ENCODE assay signal across 12 mouse cellular contexts in genomic region chr13:44260637-44261333, GRCm38 (mm10).
DNase-seq lines count a peak whose midpoint lies in the region; ATAC-seq and TF ChIP-seq lines count a peak whose summit lies in the region.
"Had no signal": no experiment of that assay in that cellular context is flagged by ENCODE, and none has a peak within 500 bp of the region (broad histone marks: within the 10 kb centered on the region; RNA-seq: fewer than 3 reads in every experiment).

No protein-coding gene starts in this region.

- no peak for TF ChIP-seq EP300 in stomach, postnatal 0 days (optimal IDR thresholded peaks at IDR 0.05)

- DNase-seq in stomach, postnatal 0 days (ENCODE audit: low spot score), result no peak
- peak; percentile 64 to 76 for DNase-seq in gastrocnemius, postnatal 36 days
- no peak for DNase-seq in left cerebral cortex, adult 9 months (ENCODE audit: low spot score in 2 of 2)
- DNase-seq in lung, postnatal 14 days, result no peak
- no peak for DNase-seq in cerebellum, adult 8-10 months
- DNase-seq: liver, embryonic 13.5 days; thymus, postnatal 25 days had no signal

- no peaks in the 10 kb centered on the region for H3K9me3 ChIP-seq in stomach, embryonic 15.5 days
- H3K9me3 ChIP-seq in stomach, postnatal 0 days (ENCODE audit: control insufficient read depth, low read length), result no peaks in the 10 kb centered on the region
- H3K9me3 ChIP-seq in intestine, embryonic 15.5 days, result no peaks in the 10 kb centered on the region
- H3K9me3 ChIP-seq: forebrain, embryonic 12.5 days; neural tube, embryonic 12.5 days had no signal

- no peak overlapping the region for H3K4me3 ChIP-seq in stomach, embryonic 15.5 days (replicated peaks)
- H3K4me3 ChIP-seq in stomach, postnatal 0 days (ENCODE audit: low read depth, low read length), result no peak overlapping the region
- H3K4me3 ChIP-seq in intestine, embryonic 15.5 days (replicated peaks), result no peak overlapping the region
- H3K4me3 ChIP-seq: forebrain, embryonic 12.5 days; liver, embryonic 13.5 days; neural tube, embryonic 12.5 days had no signal

- intact Hi-C loops in gastrocnemius, postnatal 36 days (cut with DNase I), result no loop called here

- H3K4me2 ChIP-seq in stomach, embryonic 15.5 days, result no peak overlapping the region
- no peak overlapping the region for H3K4me2 ChIP-seq in stomach, postnatal 0 days (replicated peaks; ENCODE audit: low read depth)
- H3K4me2 ChIP-seq in intestine, embryonic 15.5 days (replicated peaks), result no peak overlapping the region
- H3K4me2 ChIP-seq: forebrain, embryonic 12.5 days; liver, embryonic 13.5 days; neural tube, embryonic 12.5 days had no signal

- peak overlapping the region; percentile 62 for H3K27ac ChIP-seq in stomach, embryonic 15.5 days
- no peak overlapping the region for H3K27ac ChIP-seq in stomach, postnatal 0 days (replicated peaks)
- H3K27ac ChIP-seq in intestine, embryonic 15.5 days, result peak overlapping the region; percentile 56
- H3K27ac ChIP-seq: forebrain, embryonic 12.5 days; liver, embryonic 13.5 days; neural tube, embryonic 12.5 days had no signal

- H3K36me3 ChIP-seq in stomach, embryonic 15.5 days, result no peaks in the 10 kb centered on the region
- no peaks in the 10 kb centered on the region for H3K36me3 ChIP-seq in stomach, postnatal 0 days (ENCODE audit: control insufficient read depth, insufficient read depth, low read length)
- H3K36me3 ChIP-seq in intestine, embryonic 15.5 days, result no peaks in the 10 kb centered on the region
- H3K36me3 ChIP-seq: forebrain, embryonic 12.5 days; liver, embryonic 13.5 days; neural tube, embryonic 12.5 days had no signal

- H3K27me3 ChIP-seq in stomach, embryonic 15.5 days (replicated peaks), result no peaks in the 10 kb centered on the region
- no peaks in the 10 kb centered on the region for H3K27me3 ChIP-seq in stomach, postnatal 0 days (ENCODE audit: control insufficient read depth, insufficient read depth, low read length)
- no peaks in the 10 kb centered on the region for H3K27me3 ChIP-seq in intestine, embryonic 15.5 days (replicated peaks)
- H3K27me3 ChIP-seq: liver, embryonic 13.5 days; neural tube, embryonic 12.5 days had no signal

- no peak for TF ChIP-seq CTCF in stomach, postnatal 0 days (IDR thresholded peaks at IDR 0.05; ENCODE audit: low read depth)

- no peak overlapping the region for H3K9ac ChIP-seq in stomach, embryonic 15.5 days
- H3K9ac ChIP-seq in stomach, postnatal 0 days (ENCODE audit: low read length), result no peak overlapping the region
- no peak overlapping the region for H3K9ac ChIP-seq in intestine, embryonic 15.5 days
- H3K9ac ChIP-seq: forebrain, embryonic 12.5 days; liver, embryonic 13.5 days; neural tube, embryonic 12.5 days had no signal

- 56% methylated on average over 8 of the region's 8 CpGs for WGBS in stomach, embryonic 15.5 days
- 55% methylated on average over 8 of the region's 8 CpGs for WGBS in stomach, postnatal 0 days
- 59% methylated on average over 8 of the region's 8 CpGs for WGBS in intestine, embryonic 15.5 days

- H3K4me1 ChIP-seq in stomach, embryonic 15.5 days, result no peaks in the 10 kb centered on the region; the same call in 1 of the 2 replicates
- H3K4me1 ChIP-seq in stomach, postnatal 0 days (replicated peaks; ENCODE audit: control insufficient read depth, insufficient read depth), result no peaks in the 10 kb centered on the region
- peaks cover 5% of the 10 kb centered on the region; the same call in 1 of the 2 replicates for H3K4me1 ChIP-seq in intestine, embryonic 15.5 days (replicated peaks)
- H3K4me1 ChIP-seq: forebrain, embryonic 12.5 days; liver, embryonic 13.5 days; neural tube, embryonic 12.5 days had no signal

- no peak for ATAC-seq in stomach, embryonic 15.5 days (ENCODE audit: insufficient read depth, low FRiP score, low read depth)
- ATAC-seq in stomach, postnatal 0 days (ENCODE audit: low FRiP score, low TSS enrichment), result no peak
- peak; percentile 23; the same call in 1 of the 2 replicates for ATAC-seq in intestine, embryonic 15.5 days
- ATAC-seq: inflammation-experienced regulatory T-cells, adult 6 months had no signal

Comparison
In these comparisons a context has a peak if more than half of its experiments do, and no peak if none do; other contexts are left out.
1. DNase-seq: peak in gastrocnemius, postnatal 36 days (2 of 2); none in stomach, postnatal 0 days (single experiment), left cerebral cortex, adult 9 months (0 of 2), lung, postnatal 14 days (single experiment) and cerebellum, adult 8-10 months (single experiment).